Mouse (Mus musculus): ENCODE data around the gene Lsm4. TPM values are rescaled to one million over a fixed set of nuclear protein-coding genes. Genes with fewer than 3 reads are reported as not detected.

The Lsm4 gene
- polyA plus RNA-seq, 1 experiment from 2014 or later: 197 TPM

DNA sequence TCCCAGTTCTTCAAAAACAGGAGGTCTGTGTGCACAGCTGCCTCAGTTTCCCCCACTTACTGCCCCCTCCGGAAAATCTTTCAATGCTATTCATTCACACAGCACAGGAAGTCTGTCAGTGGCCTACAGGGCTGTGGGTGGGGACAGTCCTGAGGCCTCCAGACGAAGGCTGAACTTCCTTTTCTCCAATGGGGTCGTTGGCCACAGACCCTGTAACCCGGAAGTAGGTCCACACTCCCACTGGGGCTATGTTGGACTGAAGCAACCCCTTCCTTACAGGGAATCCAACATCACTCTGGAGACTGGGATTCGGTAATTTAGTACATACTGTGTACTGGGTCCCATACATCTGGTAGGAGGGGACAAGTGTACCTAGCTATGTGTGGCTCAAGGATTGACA, 20.6 kb downstream of the Lsm4 start:
- peaks cover 42% of the 10 kb centered on the region for H3K4me1 ChIP-seq (replicated peaks; ENCODE audit: control insufficient read depth, insufficient read depth, low read length)
- WGBS: 66% methylated on average over 5 of the region's 5 CpGs
- no peak overlapping the region for H3K27ac ChIP-seq
- no peak overlapping the region for H3K9ac ChIP-seq
- no peaks in the 10 kb centered on the region for H3K36me3 ChIP-seq (replicated peaks; ENCODE audit: control insufficient read depth, insufficient read depth)
- ATAC-seq (ENCODE audit: low FRiP score) (no peak), DNase-seq (ENCODE audit: low spot score) (no peak)
- no peak overlapping the region for H3K4me2 ChIP-seq (replicated peaks)
- H3K27me3 ChIP-seq (ENCODE audit: control insufficient read depth, insufficient read depth, low read length): no peaks in the 10 kb centered on the region
- H3K9me3 ChIP-seq (ENCODE audit: control insufficient read depth, low read length): no peaks in the 10 kb centered on the region
- no peak overlapping the region for H3K4me3 ChIP-seq (replicated peaks; ENCODE audit: low read length)

DNA sequence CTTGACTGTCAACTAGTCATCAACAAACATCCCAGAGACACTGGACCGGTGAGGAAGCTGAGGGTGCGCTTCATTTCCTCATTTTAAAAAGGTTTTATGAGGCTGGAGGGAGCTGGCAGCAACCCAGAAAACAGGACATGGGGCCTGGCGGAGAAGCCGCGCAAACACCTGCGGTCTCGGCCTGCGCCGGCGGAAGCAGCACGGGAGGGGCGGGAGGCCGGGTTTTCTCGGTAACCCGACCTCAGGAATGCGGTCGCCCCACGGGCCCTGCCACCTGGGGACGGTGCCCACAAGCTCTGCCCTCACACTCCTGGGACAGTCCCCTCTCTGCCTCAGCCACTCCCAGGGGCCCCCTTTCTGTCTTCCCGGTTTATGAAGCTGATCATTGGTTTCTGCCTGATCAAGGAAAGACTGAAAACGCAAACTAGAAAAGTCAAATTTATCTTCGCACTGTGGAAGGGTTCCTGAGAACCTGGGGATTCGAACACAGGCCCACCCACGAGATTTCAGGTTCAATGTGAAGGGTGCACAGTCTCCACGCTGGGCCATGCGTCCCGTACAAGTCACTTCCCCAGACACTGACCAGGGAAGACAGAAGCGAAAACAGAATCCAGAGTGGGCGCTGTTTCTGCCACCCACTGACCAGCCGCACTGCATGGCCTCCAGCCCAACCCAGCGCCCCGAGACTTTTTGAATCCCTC, 22.4 kb downstream of the Lsm4 start:
- WGBS: 32% methylated on average over 32 of the region's 32 CpGs
- Histone ChIP-seq H3K27ac (no peak overlapping the region), H3K4me2 (replicated peaks) (no peak overlapping the region), H3K4me3 (replicated peaks; ENCODE audit: low read length) (no peak overlapping the region), H3K9me3 (ENCODE audit: control insufficient read depth, low read length) (no peaks in the 10 kb centered on the region), H3K9ac (no peak overlapping the region), H3K27me3 (ENCODE audit: control insufficient read depth, insufficient read depth, low read length) (no peaks in the 10 kb centered on the region), H3K4me1 (replicated peaks; ENCODE audit: control insufficient read depth, insufficient read depth, low read length) (peaks cover 42% of the 10 kb centered on the region), H3K36me3 (replicated peaks; ENCODE audit: control insufficient read depth, insufficient read depth) (no peaks in the 10 kb centered on the region)
- DNase-seq (ENCODE audit: low spot score) (no peak), ATAC-seq (ENCODE audit: low FRiP score) (no peak)

DNA sequence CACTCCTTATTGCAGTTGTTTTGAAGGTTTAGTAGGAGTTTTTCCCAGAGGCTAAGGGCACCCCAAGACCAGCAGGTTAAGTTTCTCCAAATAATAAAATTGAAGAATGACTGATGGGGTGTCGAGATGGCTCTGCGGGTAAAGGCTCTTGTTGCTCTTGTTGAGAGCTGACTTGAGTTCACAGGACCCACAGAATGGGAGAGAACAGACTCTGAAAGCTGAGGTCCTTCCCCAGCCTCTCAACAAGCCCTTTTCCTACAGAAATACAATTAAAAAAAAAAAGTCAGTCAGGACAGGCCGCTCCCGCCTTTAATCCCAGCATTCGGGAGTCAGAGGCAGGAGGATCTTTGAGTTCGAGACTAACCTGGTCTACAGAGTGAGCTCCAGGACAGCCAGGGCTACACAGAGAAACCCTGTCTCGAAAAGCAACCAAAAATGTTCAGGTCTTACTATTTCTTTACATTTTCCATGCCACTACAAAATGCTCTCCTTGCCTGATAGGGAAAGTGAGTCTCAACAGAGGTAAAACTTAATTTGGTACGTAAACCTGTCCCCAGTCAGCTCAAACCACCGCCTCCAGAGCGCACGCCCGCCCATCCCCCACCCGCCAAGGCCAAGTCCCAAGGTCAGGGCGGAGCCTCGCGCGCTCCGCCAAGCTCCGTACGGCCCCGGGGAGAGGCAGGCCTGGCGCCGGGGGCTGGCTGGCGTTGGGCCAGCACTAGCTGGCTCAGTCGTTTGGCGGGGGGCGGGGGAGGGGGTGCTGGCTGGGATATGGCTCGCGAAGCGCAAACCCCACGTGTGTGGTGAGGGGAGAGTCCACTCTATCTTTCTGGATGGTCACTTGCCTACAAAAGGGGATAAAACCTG, 23.2 kb downstream of the Lsm4 start:
- Histone ChIP-seq H3K36me3 (replicated peaks; ENCODE audit: control insufficient read depth, insufficient read depth) (no peaks in the 10 kb centered on the region), H3K4me3 (replicated peaks; ENCODE audit: low read length) (peak overlapping the region; percentile 19), H3K9me3 (ENCODE audit: control insufficient read depth, low read length) (no peaks in the 10 kb centered on the region), H3K4me1 (replicated peaks; ENCODE audit: control insufficient read depth, insufficient read depth, low read length) (peaks cover 43% of the 10 kb centered on the region), H3K9ac (peak overlapping the region; percentile 52), H3K4me2 (replicated peaks) (peak overlapping the region; percentile 51), H3K27me3 (ENCODE audit: control insufficient read depth, insufficient read depth, low read length) (no peaks in the 10 kb centered on the region), H3K27ac (peak overlapping the region; percentile 45; the same call in 1 of the 2 replicates)
- ATAC-seq (ENCODE audit: low FRiP score) (no peak), DNase-seq (ENCODE audit: low spot score) (peak; percentile 66)
- WGBS: 5% methylated on average over 31 of the region's 31 CpGs

DNA sequence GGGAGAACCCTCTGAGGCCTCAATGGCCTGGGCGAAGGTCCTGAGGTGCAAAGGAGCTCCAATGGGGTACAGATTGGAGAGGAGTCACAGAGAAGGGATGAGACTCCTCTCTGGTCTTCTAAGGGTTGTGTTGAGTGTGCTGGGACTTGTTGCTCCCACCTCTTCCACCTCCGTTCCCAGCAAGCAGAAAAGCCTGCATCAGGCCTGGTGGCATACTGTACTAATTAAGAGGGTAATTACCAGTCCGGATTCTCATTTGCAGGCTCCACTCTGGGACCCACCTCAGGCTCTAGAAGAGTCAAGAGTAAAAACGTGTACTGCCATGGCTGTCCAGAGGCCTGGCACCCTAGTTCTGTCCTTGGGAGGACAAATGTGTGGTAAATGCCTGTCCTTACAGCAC, 23.9 kb downstream of the Lsm4 start:
- H3K36me3 ChIP-seq (replicated peaks; ENCODE audit: control insufficient read depth, insufficient read depth): no peaks in the 10 kb centered on the region
- peak overlapping the region; percentile 19; the same call in 1 of the 2 replicates for H3K4me3 ChIP-seq (replicated peaks; ENCODE audit: low read length)
- peak overlapping the region; percentile 45; the same call in 1 of the 2 replicates for H3K27ac ChIP-seq
- peak overlapping the region; percentile 51 for H3K4me2 ChIP-seq (replicated peaks)
- DNase-seq (ENCODE audit: low spot score) (no peak), ATAC-seq (ENCODE audit: low FRiP score) (no peak)
- H3K27me3 ChIP-seq (ENCODE audit: control insufficient read depth, insufficient read depth, low read length): no peaks in the 10 kb centered on the region
- H3K4me1 ChIP-seq (replicated peaks; ENCODE audit: control insufficient read depth, insufficient read depth, low read length): peaks cover 45% of the 10 kb centered on the region
- WGBS: 35% methylated on average over 4 of the region's 4 CpGs
- H3K9me3 ChIP-seq (ENCODE audit: control insufficient read depth, low read length): no peaks in the 10 kb centered on the region
- H3K9ac ChIP-seq: peak overlapping the region; percentile 52

DNA sequence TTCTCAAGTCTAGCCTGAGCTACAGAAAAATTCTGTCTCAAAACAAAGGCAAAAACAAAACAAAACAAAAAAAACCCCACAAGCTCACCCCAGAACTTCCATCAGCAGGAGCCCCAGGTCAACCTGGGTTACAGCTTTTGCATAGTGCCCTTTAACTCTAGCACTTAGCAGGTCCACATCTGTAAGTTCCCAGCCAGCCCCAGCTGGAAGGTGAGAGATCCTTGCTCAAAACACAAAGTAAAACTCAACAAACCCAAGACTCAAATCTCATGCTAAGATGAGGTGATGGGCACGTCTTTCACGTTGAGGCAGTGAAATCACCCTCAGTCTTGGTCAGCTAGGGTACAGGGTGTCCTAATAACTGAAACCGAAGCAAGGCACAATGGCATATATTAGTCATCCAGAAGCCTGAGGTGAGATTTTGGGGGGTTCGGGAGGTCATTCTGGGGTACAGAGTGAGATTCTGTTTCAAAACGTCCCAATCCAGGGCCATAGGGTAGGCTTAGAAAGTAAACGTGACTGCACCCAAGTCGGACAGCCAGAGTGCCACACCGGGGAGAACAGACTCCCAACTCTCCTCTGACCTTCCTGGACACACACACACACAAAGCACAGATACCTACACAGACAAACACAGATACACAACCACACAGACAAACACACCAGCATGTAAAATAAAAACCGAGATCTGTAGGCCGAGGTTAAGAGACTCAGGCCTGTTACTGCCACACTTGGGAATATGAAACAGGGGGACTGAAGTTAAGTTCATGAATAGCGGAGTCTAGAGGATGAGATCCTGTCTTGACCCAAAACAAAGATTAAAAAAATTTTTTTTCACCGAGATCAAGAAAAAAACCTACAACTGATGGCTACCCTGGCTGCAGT, 24.6 kb downstream of the Lsm4 start:
- no peak for ATAC-seq (ENCODE audit: low FRiP score)
- Histone ChIP-seq H3K27me3 (ENCODE audit: control insufficient read depth, insufficient read depth, low read length) (no peaks in the 10 kb centered on the region), H3K4me2 (replicated peaks) (peak overlapping the region; percentile 52), H3K4me3 (replicated peaks; ENCODE audit: low read length) (peak overlapping the region; percentile 99), H3K9ac (peak overlapping the region; percentile 99), H3K9me3 (ENCODE audit: control insufficient read depth, low read length) (no peaks in the 10 kb centered on the region), H3K36me3 (replicated peaks; ENCODE audit: control insufficient read depth, insufficient read depth) (0 out of 2 replicates have a peak, but pooled peaks cover under 1% of the 10 kb centered on the region), H3K27ac (peak overlapping the region; percentile 99), H3K4me1 (replicated peaks; ENCODE audit: control insufficient read depth, insufficient read depth, low read length) (peaks cover 47% of the 10 kb centered on the region)
- WGBS: 72% methylated on average over 12 of the region's 12 CpGs
- no peak for DNase-seq (ENCODE audit: low spot score)

DNA sequence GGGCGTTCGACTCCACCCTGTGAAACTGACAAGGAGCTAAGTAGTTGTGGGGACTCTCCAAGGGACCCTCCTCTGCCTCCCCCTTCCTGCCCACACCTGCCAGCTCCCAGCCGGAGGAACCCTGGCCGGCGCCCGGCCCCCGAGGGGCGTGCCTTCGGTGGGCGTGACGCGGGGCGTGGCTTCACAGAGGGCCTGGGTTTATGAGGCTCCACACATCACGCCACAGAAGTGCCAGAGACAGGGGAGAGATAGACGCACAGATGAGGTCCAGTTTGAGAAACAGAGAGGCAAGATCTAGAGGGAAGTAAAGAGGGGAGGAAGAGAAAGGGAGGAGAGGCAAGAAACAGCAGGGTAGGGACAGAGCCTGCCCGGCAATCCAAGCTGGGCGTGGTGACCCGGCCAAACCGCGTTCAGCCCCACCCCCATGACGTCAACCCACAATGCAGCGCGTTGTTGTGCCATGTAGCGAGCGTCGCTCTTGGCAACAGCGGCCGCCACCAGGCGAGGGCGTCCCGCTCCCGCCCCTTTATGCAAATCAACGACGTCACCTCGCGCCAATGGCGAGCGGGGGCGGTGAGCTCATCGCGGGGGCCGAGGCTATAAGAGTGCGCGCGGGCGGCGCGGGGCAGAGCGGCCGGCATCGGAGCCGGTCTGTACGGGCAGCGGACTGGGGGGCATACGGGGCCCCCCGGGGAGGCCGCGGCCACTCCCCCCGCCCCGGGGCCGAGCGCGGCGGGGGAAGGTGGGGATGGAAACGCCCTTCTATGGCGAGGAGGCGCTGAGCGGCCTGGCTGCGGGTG, 25.5 kb downstream of the Lsm4 start, which contains the start of gene Jund:
TSS of gene Jund (plus strand) at position 640 of the 800 bp plus-strand sequence.
- Histone ChIP-seq H3K36me3 (replicated peaks; ENCODE audit: control insufficient read depth, insufficient read depth) (peaks cover 9% of the 10 kb centered on the region; the same call in 1 of the 2 replicates), H3K4me2 (replicated peaks) (peak within 1 kb of the TSS; percentile 86), H3K27me3 (ENCODE audit: control insufficient read depth, insufficient read depth, low read length) (no peaks in the 10 kb centered on the region), H3K4me3 (replicated peaks; ENCODE audit: low read length) (peak within 1 kb of the TSS; percentile 99), H3K9ac (peak within 1 kb of the TSS; percentile 99), H3K9me3 (ENCODE audit: control insufficient read depth, low read length) (no peaks in the 10 kb centered on the region), H3K27ac (peak within 1 kb of the TSS; percentile 99), H3K4me1 (replicated peaks; ENCODE audit: control insufficient read depth, insufficient read depth, low read length) (peaks cover 52% of the 10 kb centered on the region)
- DNase-seq (ENCODE audit: low spot score): peak; percentile 100
- WGBS: under 1% methylated on average over 62 of the region's 69 CpGs
- peak; percentile 88 for ATAC-seq (ENCODE audit: low FRiP score)

DNA sequence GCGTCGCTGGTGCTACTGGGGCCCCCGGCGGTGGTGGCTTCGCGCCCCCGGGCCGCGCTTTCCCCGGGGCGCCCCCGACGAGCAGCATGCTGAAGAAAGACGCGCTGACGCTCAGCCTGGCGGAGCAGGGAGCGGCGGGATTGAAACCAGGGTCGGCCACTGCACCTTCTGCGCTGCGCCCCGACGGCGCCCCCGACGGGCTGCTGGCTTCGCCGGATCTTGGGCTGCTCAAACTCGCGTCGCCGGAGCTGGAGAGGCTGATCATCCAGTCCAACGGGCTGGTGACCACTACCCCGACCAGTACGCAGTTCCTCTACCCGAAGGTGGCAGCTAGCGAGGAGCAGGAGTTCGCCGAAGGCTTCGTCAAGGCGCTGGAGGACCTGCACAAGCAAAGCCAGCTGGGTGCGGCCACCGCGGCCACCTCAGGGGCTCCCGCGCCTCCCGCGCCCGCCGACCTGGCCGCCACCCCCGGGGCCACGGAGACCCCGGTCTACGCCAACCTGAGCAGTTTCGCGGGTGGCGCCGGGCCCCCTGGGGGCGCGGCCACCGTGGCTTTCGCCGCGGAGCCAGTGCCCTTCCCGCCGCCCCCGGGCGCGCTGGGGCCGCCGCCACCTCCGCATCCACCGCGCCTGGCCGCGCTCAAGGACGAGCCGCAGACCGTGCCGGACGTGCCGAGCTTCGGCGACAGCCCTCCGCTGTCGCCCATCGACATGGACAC, 26.2 kb downstream of the Lsm4 start:
- H3K27me3 ChIP-seq (ENCODE audit: control insufficient read depth, insufficient read depth, low read length): no peaks in the 10 kb centered on the region
- whole genome bisulfite sequencing: under 1% methylated on average over 89 of the region's 89 CpGs
- ATAC-seq (ENCODE audit: low FRiP score) (peak; percentile 16; the same call in 1 of the 2 replicates), DNase-seq (ENCODE audit: low spot score) (no peak)
- no peaks in the 10 kb centered on the region for H3K9me3 ChIP-seq (ENCODE audit: control insufficient read depth, low read length)
- peak overlapping the region; percentile 99 for H3K4me3 ChIP-seq (replicated peaks; ENCODE audit: low read length)
- peak overlapping the region; percentile 99 for H3K27ac ChIP-seq
- H3K4me1 ChIP-seq (replicated peaks; ENCODE audit: control insufficient read depth, insufficient read depth, low read length): peaks cover 52% of the 10 kb centered on the region
- H3K4me2 ChIP-seq (replicated peaks): peak overlapping the region; percentile 86
- peak overlapping the region; percentile 99 for H3K9ac ChIP-seq
- peaks cover 9% of the 10 kb centered on the region for H3K36me3 ChIP-seq (replicated peaks; ENCODE audit: control insufficient read depth, insufficient read depth)

All from hindbrain, embryonic 14.5 days (tissue).